Mouse (Mus musculus) megakaryocyte progenitor cell, adult 5-6 weeks (primary cell): ENCODE data around the gene Lmo2. TPM values are rescaled to one million over a fixed set of nuclear protein-coding genes. Genes with fewer than 3 reads are reported as not detected.

Source experiments
- ATAC-seq: replicated peaks from 2 replicates; pipeline ENCODE4 v1.8.0; 2016; ENCODE audit warnings: mild to moderate bottlenecking, moderate TSS enrichment, inconsistent platforms; ENCODE audit not compliant: poor library complexity
- total RNA-seq, 2 experiments: library from RNA; stranded (forward) in 1 of 2; stranded (reverse) in 1 of 2; fragments of 157-497, 149-512 nt in 1 of 2; fragments of 200-1000 nt in 1 of 2; gene quantifications; 2 replicates each; pipeline versions ENCODE4 v1.2.3 to v1.2.4; 2015 to 2017

Lmo2 gene
- total RNA-seq, 2 experiments from 2014 or later: 226 to 476 TPM

GRCm38 (mm10) chr2:103939003-103939402, 18.8 kb upstream of the Lmo2 start:
- ATAC-seq: no peak

- no peak for ATAC-seq
Observed at GRCm38 (mm10) chr2:103941085-103941484, 16.7 kb upstream of the Lmo2 start.

GRCm38 (mm10) chr2:103944859-103945258, 12.9 kb upstream of the Lmo2 start:
- peak; percentile 69 for ATAC-seq

- peak; percentile 73 for ATAC-seq
Observed at GRCm38 (mm10) chr2:103945571-103946092, 12.2 kb upstream of the Lmo2 start.

- ATAC-seq: peak; percentile 71
Observed at GRCm38 (mm10) chr2:103946892-103947291, 10.9 kb upstream of the Lmo2 start.

GRCm38 (mm10) chr2:103947982-103948655, 9.7 kb upstream of the Lmo2 start:
- no peak for ATAC-seq

- ATAC-seq: no peak
Observed at GRCm38 (mm10) chr2:103953050-103953835, 4.5 kb upstream of the Lmo2 start.

- ATAC-seq: 0 out of 2 replicates have a peak, but pooled peaks have one; percentile 7
Observed at GRCm38 (mm10) chr2:103955714-103956113, 2.1 kb upstream of the Lmo2 start.

- ATAC-seq: peak; percentile 77
Observed at GRCm38 (mm10) chr2:103956867-103957266, 919 bp upstream of the Lmo2 start.

- ATAC-seq: no peak
Observed at GRCm38 (mm10) chr2:103958634-103959033, 848 bp downstream of the Lmo2 start.

GRCm38 (mm10) chr2:103959066-103959465, 1.3 kb downstream of the Lmo2 start:
- no peak for ATAC-seq

GRCm38 (mm10) chr2:103959574-103959973, 1.8 kb downstream of the Lmo2 start:
- no peak for ATAC-seq

GRCm38 (mm10) chr2:103962349-103962748, 4.6 kb downstream of the Lmo2 start:
- ATAC-seq: no peak

- ATAC-seq: peak; percentile 18
Observed at GRCm38 (mm10) chr2:103965391-103965790, 7.6 kb downstream of the Lmo2 start.

GRCm38 (mm10) chr2:103968186-103968585, 10.4 kb downstream of the Lmo2 start:
- no peak for ATAC-seq

- no peak for ATAC-seq
Observed at GRCm38 (mm10) chr2:103968919-103969436, 11.2 kb downstream of the Lmo2 start.

GRCm38 (mm10) chr2:103969437-103970040, 11.8 kb downstream of the Lmo2 start:
- ATAC-seq: peak; percentile 69

GRCm38 (mm10) chr2:103970041-103970790, 12.4 kb downstream of the Lmo2 start:
- ATAC-seq: peak; percentile 14

- no peak for ATAC-seq
Observed at GRCm38 (mm10) chr2:103970791-103971649, 13.2 kb downstream of the Lmo2 start.

GRCm38 (mm10) chr2:103971838-103972237, 14.1 kb downstream of the Lmo2 start:
- no peak for ATAC-seq
